Mouse (Mus musculus) embryonic fibroblast, embryonic 13.5 days (primary cell): ENCODE measurements at regions not wholly inside any gene's neighbourhood (a gene's known extent, or its start where the extent isn't known, plus 50 kb on each side); places are given as distances from the start of the nearest gene placed in this dataset.
A peak's percentile ranks its signal among the peaks of the same experiment; 100 is the strongest.

Experiments used
- H3K27ac ChIP-seq: 2 replicates; pipeline ENCODE4 v1.5.1; 2012; ENCODE audit warnings: low read length, control low read depth, inconsistent platforms; ENCODE audit not compliant: insufficient read depth
- H3K4me1 ChIP-seq: 2 replicates; pipeline ENCODE4 v1.6.1; 2011; ENCODE audit warnings: low read length; ENCODE audit not compliant: control insufficient read depth, insufficient read depth
- H3K4me3 ChIP-seq: 2 replicates; pipeline ENCODE4 v1.5.1; 2011; ENCODE audit warnings: mild to moderate bottlenecking, control low read depth, low read length; ENCODE audit not compliant: insufficient read depth
- CTCF ChIP-seq: IDR thresholded peaks from 2 replicates; pipeline ENCODE4 v1.5.1; 2011; ENCODE audit warnings: mild to moderate bottlenecking, control low read depth, low read length, moderate library complexity, borderline replicate concordance; ENCODE audit not compliant: insufficient read depth
- POLR2A ChIP-seq: IDR thresholded peaks from 2 replicates; pipeline ENCODE4 v1.6.1; 2011; ENCODE audit warnings: low read depth, mild to moderate bottlenecking, control low read depth, low read length, moderate library complexity

- H3K4me3 ChIP-seq: no peak overlapping the region
- H3K27ac ChIP-seq: peak overlapping the region; percentile 18; the same call in 1 of the 2 replicates
- TF ChIP-seq POLR2A: no peak
- no peak for TF ChIP-seq CTCF
- peaks cover 2% of the 10 kb centered on the region; the same call in 1 of the 2 replicates for H3K4me1 ChIP-seq
Observed at GRCm38 (mm10) chr14:110015126-110015525, 739.8 kb downstream of the Slitrk6 start.

- Histone ChIP-seq H3K27ac (peak overlapping the region; percentile 71; the same call in 1 of the 2 replicates), H3K4me3 (no peak overlapping the region), H3K4me1 (peaks cover 2% of the 10 kb centered on the region; the same call in 1 of the 2 replicates)
- TF ChIP-seq CTCF (no peak), POLR2A (no peak)
Observed at GRCm38 (mm10) chr14:110013229-110013628, 741.7 kb downstream of the Slitrk6 start.

GRCm38 (mm10) chr14:110007159-110007558 lies 747.8 kb downstream of the Slitrk6 start:
- no peak overlapping the region for H3K4me3 ChIP-seq
- TF ChIP-seq CTCF: no peak
- TF ChIP-seq POLR2A: no peak
- no peaks in the 10 kb centered on the region for H3K4me1 ChIP-seq
- H3K27ac ChIP-seq: no peak overlapping the region

GRCm38 (mm10) chr14:109985026-109985425 lies 769.9 kb downstream of the Slitrk6 start:
- H3K4me3 ChIP-seq: no peak overlapping the region
- H3K27ac ChIP-seq: no peak overlapping the region
- no peak for TF ChIP-seq CTCF
- TF ChIP-seq POLR2A: no peak
- no peaks in the 10 kb centered on the region for H3K4me1 ChIP-seq

GRCm38 (mm10) chr14:109958008-109958407 lies 796.9 kb downstream of the Slitrk6 start:
- Histone ChIP-seq H3K4me3 (no peak overlapping the region), H3K27ac (no peak overlapping the region), H3K4me1 (no peaks in the 10 kb centered on the region; the same call in 1 of the 2 replicates)
- TF ChIP-seq POLR2A (no peak), CTCF (no peak)

GRCm38 (mm10) chr14:109941944-109942343 lies 813.0 kb downstream of the Slitrk6 start:
- Histone ChIP-seq H3K4me1 (no peaks in the 10 kb centered on the region), H3K4me3 (no peak overlapping the region), H3K27ac (no peak overlapping the region)
- TF ChIP-seq POLR2A: no peak
- no peak for TF ChIP-seq CTCF

- H3K4me3 ChIP-seq: no peak overlapping the region
- no peaks in the 10 kb centered on the region for H3K4me1 ChIP-seq
- no peak for TF ChIP-seq POLR2A
- no peak for TF ChIP-seq CTCF
- H3K27ac ChIP-seq: no peak overlapping the region
Observed at GRCm38 (mm10) chr14:109941162-109941561, 813.8 kb downstream of the Slitrk6 start.

GRCm38 (mm10) chr14:109937432-109937831 lies 817.5 kb downstream of the Slitrk6 start:
- Histone ChIP-seq H3K4me1 (no peaks in the 10 kb centered on the region), H3K4me3 (no peak overlapping the region)

GRCm38 (mm10) chr14:109928977-109929376 lies 826.0 kb downstream of the Slitrk6 start:
- no peak overlapping the region for H3K27ac ChIP-seq
- H3K4me1 ChIP-seq: no peaks in the 10 kb centered on the region
- no peak overlapping the region for H3K4me3 ChIP-seq
- no peak for TF ChIP-seq CTCF
- no peak for TF ChIP-seq POLR2A

More at GRCm38 (mm10) chr14:109937432-109937831, 817.5 kb downstream of the Slitrk6 start:
- H3K27ac ChIP-seq: no peak overlapping the region
- no peak for TF ChIP-seq CTCF
- TF ChIP-seq POLR2A: no peak

- no peak overlapping the region for H3K4me3 ChIP-seq
- no peaks in the 10 kb centered on the region for H3K4me1 ChIP-seq
- H3K27ac ChIP-seq: no peak overlapping the region
- TF ChIP-seq POLR2A (no peak), CTCF (peak; percentile 13; the same call in 1 of the 2 replicates)
Observed at GRCm38 (mm10) chr14:109891896-109892165, 863.1 kb downstream of the Slitrk6 start.
